Mouse (Mus musculus): Measurements from ENCODE around the gene Prickle3. TPM values are rescaled to one million over a fixed set of nuclear protein-coding genes. Genes with fewer than 3 reads are reported as not detected.
"Not testable (repeated sequence)": the region's sequence is repeated elsewhere in the genome, so short reads cannot be mapped to it uniquely, and the experiment has no call there.

Prickle3 gene
- polyA plus RNA-seq, 1 experiment: 7.1 TPM

DNA sequence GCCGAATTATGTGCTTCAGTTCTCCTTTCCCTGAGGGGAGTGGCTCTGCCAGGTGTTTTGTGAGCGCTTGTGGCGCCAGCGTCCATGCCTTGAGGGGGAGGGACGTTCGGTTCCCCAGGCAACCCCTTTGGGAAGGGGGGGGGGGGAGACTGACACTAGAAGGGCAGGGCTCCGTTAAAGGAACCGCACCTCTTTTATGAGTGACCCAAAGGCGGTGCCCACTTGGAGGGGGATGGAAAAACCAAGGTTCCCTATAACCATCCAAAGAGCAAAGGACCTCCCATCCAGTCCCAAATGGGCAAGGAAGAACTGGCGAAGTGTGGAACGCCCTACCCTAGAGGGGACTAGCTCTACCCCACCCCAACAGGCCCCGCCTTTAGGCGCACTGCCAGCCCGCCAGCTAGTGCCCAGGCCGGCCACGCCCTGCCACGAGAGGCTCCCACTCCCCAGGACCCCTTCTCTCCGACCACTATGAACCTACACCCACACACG, 13.4 kb downstream of the Prickle3 start:
- no peak for DNase-seq (ENCODE audit: low read depth, low spot score)
- 18% methylated on average over 19 of the region's 19 CpGs for WGBS

- no peak for DNase-seq (ENCODE audit: low read depth, low spot score)
- 21% methylated on average over 35 of the region's 36 CpGs for WGBS
Measured at GRCm38 (mm10) chrX:7670921-7671623, 14.0 kb downstream of the Prickle3 start, which contains the start of gene Plp2. TSS of gene Plp2 (minus strand) at chrX:7671390.

DNA sequence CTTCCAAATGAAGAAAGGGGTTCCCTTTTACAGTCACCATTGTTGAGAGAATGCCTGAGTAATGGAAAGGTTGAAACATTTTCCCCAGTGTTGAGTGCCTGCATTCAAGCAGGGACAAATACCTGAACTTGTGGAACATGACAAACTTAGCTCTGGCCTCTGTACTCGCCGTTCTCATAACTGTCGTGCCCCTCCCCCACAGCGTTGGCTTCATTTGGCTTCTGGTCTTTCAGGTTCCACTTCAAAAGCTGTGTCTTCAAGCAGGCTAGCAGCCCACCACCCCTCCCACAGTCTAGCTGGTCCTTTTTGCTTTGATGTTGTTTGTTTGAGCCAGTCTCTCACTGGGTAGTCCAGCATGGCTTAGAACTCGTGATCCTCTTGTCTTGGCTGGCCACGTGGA, 15.7 kb downstream of the Prickle3 start:
- WGBS: 59% methylated on average over 6 of the region's 6 CpGs
- DNase-seq (ENCODE audit: low read depth, low spot score): no peak

DNA sequence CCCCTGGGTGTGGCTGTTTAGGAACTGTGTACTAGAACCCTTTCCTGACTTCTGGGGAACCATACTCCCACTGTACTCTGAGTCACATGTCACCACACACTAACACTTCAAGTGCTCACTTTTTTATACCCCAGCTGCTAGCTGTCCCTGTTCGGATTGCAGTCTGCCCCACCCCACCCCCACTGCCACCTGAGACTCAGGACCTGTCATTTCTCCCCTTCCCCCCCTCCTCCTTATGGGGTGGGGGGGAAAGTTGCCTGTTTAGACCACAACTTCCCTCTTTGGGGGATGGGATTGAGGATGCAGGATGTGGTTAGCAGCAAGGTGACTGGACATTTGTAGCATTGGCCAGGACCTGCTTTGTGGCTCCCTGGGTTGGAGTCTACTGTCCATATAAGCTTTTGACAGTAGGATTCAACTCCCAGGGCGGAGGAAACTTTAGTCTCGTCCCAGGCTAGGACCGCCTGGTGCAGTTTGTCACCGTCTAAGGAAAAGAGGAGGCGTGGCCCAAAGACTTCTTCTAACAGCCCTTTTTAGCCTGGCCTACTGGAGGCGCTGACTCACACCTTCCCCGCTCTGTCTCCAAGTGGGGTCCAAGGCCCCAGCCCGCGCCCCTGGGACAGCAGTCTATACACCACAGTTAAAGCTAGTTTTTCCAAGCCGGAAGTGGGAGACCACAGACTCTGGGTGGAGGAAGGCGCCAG, 16.7 kb downstream of the Prickle3 start:
- 20% methylated on average over 12 of the region's 12 CpGs for WGBS
- no peak for DNase-seq (ENCODE audit: low read depth, low spot score)

GRCm38 (mm10) chrX:7674284-7675000, 17.4 kb downstream of the Prickle3 start:
- DNase-seq (ENCODE audit: low read depth, low spot score): no peak
- 22% methylated on average over 28 of the region's 28 CpGs for WGBS

- 28% methylated on average over 10 of the region's 10 CpGs for WGBS
- DNase-seq (ENCODE audit: low read depth, low spot score): no peak
Measured at GRCm38 (mm10) chrX:7675001-7675380, 17.9 kb downstream of the Prickle3 start.

GRCm38 (mm10) chrX:7678986-7679385, 21.9 kb downstream of the Prickle3 start:
- 26% methylated on average over 3 of the region's 3 CpGs for WGBS
- no peak for DNase-seq (ENCODE audit: low read depth, low spot score)

- 16% methylated on average over 27 of the region's 27 CpGs for WGBS
Measured at GRCm38 (mm10) chrX:7679405-7680056, 22.5 kb downstream of the Prickle3 start.

GRCm38 (mm10) chrX:7680057-7680412, 23.0 kb downstream of the Prickle3 start:
- WGBS: 19% methylated on average over 12 of the region's 12 CpGs
- DNase-seq (ENCODE audit: low read depth, low spot score): no peak

More at GRCm38 (mm10) chrX:7679405-7680056, 22.5 kb downstream of the Prickle3 start:
- no peak for DNase-seq (ENCODE audit: low read depth, low spot score)

- 65% methylated on average over 14 of the region's 14 CpGs for WGBS
- DNase-seq (ENCODE audit: low read depth, low spot score): no peak
Measured at GRCm38 (mm10) chrX:7680864-7681263, 23.8 kb downstream of the Prickle3 start, which contains the start of gene Magix. TSS of gene Magix (minus strand) at chrX:7681251.

- DNase-seq (ENCODE audit: low read depth, low spot score): no peak
- WGBS: 86% methylated on average over 2 of the region's 2 CpGs
Measured at GRCm38 (mm10) chrX:7688321-7688720, 31.3 kb downstream of the Prickle3 start.

DNA sequence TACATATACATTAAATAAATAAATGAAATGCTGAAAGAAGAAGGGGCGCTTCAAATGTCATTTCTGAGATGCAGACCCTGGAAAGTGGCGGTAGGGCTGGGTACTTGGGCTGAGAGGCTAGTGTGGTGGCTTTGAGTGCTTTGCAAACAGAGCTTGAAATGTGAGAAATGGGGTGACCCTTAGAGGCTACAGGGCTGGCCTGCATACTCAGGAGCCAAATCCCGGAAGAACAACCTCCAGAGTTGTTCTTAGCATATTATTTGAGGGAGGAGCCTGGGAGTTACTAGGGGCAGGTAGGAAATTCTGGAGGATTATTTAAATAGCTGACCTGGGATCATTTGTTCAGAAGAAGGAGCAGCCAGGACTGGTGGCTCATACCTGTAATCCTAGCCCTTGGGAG, 33.4 kb downstream of the Prickle3 start:
- DNase-seq (ENCODE audit: low read depth, low spot score): no peak
- 59% methylated on average over 3 of the region's 3 CpGs for WGBS

GRCm38 (mm10) chrX:7692862-7693261, 35.8 kb downstream of the Prickle3 start:
- WGBS: 38% methylated on average over 4 of the region's 4 CpGs
- no peak for DNase-seq (ENCODE audit: low read depth, low spot score)

DNA sequence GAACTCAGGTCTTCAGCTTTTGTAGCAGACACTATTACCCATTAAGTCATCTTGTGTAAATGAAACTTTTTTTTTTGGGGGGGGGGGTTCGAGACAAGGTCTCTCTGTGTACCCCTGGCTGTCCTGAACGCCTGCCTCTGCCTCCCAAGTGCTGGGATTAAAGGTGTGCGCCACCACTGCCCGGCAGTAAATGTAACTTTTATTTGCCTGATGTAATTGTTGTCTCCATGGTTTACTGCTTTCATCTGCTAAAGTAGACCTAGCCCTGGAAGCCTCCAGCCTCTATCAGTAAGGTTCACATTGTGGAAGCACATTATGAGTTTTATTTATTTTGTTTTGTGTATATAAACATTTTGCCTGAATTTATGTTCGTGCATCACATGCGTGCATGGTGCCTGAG, 39.5 kb downstream of the Prickle3 start:
- no peak for DNase-seq (ENCODE audit: low read depth, low spot score)
- WGBS: 26% methylated on average over 6 of the region's 6 CpGs

DNA sequence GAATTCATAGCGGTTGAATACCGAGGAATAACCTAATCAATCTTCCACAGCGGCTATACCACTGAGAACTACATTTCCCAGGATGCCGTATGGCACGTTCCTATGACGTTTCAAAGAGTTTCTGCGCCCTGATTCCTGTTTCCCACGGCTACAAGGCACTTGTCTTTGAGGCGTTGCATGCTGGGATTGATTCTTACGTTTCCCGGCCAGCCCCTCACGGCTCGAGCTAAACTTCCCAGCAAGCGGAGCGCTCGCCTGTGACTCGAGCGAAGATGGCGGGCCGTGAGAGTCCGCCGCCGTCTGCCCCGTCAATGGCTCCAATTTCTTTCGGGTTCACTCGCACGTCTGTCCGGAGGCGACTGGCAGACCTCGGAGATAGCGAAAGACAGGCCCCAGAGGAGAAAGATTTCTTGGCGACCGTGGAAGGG, 39.9 kb downstream of the Prickle3 start, which contains the start of gene Gpkow:
Gpkow (plus strand) TSS at position 178 of the 428 bp plus-strand sequence.
- DNase-seq (ENCODE audit: low read depth, low spot score): peak; percentile 75
- 17% methylated on average over 33 of the region's 33 CpGs for WGBS

- DNase-seq (ENCODE audit: low read depth, low spot score): not testable (repeated sequence)
- WGBS: 15% methylated on average over 6 of the region's 12 CpGs
Measured at GRCm38 (mm10) chrX:7713764-7714134, 56.7 kb downstream of the Prickle3 start.

DNA sequence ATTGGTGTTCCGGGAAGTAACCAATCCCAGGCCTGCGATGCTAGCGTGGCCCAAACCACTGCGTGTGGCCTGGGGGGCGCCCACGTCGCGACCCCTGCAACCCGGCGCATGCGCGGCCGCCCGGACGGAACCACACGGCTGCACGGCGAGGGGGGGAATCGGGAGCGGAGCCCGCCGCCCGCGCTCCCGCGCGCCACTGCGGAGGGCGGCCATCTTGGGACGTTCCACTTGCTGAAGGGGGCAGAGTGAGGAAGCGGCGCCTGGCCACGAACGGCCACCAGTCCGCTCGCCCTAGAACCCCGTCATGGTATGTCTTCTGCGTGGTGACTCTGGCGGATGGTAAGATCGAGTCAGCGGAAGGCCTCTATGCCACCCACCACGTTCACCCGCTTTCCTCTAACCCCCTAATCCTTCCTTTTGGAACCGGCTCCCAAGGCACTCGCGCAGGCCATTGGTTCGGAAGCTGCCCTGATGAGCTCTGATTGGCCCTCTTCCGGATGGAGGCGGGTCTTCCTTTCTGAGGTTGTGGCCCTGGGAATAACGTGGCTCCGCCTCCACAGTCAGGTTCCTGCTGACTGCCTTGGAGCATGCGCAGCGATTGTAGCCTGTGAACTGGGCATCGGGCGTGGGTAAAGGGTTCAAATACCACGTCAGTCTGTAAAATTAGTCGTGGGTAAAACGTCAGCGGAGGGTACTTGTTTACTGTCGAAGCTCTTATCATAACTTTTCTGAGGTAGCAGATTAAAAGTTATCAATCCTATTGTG, 57.3 kb downstream of the Prickle3 start, which contains the start of gene Wdr45:
Wdr45 (plus strand) TSS at position 199 of the 765 bp plus-strand sequence.
- DNase-seq (ENCODE audit: low read depth, low spot score): peak; percentile 64
- 14% methylated on average over 40 of the region's 60 CpGs for WGBS

DNA sequence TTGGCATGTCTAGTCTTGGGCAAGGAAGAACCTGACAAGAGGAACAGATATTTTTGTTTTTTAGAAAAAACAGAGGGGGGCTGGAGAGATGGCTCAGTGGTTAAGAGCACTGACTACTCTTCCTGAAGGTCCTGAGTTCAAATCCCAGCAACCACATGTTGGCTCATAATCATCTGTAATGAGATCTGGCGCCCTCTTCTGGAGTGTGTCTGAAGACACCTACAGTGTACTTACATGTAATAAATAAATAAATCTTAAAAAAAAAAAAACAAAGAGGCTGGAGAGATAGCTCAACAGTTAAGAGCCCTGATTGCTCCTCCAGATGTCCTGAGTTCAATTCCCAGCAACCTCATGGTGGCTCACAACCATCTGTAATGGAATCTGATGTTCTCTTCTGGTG, 59.0 kb downstream of the Prickle3 start:
- WGBS: 64% methylated on average over 1 of the region's 1 CpGs

More for the DNA sequence above, 59.0 kb downstream of the Prickle3 start:
- not testable (repeated sequence) for DNase-seq (ENCODE audit: low read depth, low spot score)

Data from large intestine, adult 2 months (tissue).